Mouse (Mus musculus): ENCODE measurements around the gene Exph5.

Exph5 gene

GRCm38 (mm10) chr9:53371339-53371738 lies 69.9 kb downstream of the Exph5 start:
- no peak for DNase-seq

- no peak for DNase-seq
Observed at GRCm38 (mm10) chr9:53375907-53376306, 74.4 kb downstream of the Exph5 start.

- no peak for DNase-seq
Observed at GRCm38 (mm10) chr9:53376820-53377219, 75.3 kb downstream of the Exph5 start.

GRCm38 (mm10) chr9:53377597-53377996 lies 76.1 kb downstream of the Exph5 start:
- no peak for DNase-seq

GRCm38 (mm10) chr9:53378171-53378570 lies 76.7 kb downstream of the Exph5 start:
- no peak for DNase-seq

- DNase-seq: no peak
Observed at GRCm38 (mm10) chr9:53380595-53380994, 79.1 kb downstream of the Exph5 start.

- peak in 1 of 2 experiments; percentile 50 for DNase-seq
Observed at GRCm38 (mm10) chr9:53381113-53381615, 79.7 kb downstream of the Exph5 start.

- DNase-seq: peak; percentile 53 to 58
Observed at GRCm38 (mm10) chr9:53383951-53384866, 82.7 kb downstream of the Exph5 start, which contains the start of gene Kdelc2. Gene Kdelc2 (plus strand): TSS chr9:53384025.

- DNase-seq: no peak
Observed at GRCm38 (mm10) chr9:53384873-53385272, 83.4 kb downstream of the Exph5 start.

- no peak for DNase-seq
Observed at GRCm38 (mm10) chr9:53387431-53387830, 86.0 kb downstream of the Exph5 start.

GRCm38 (mm10) chr9:53389109-53389508 lies 87.6 kb downstream of the Exph5 start:
- DNase-seq: no peak

- DNase-seq: no peak
Observed at GRCm38 (mm10) chr9:53390136-53390535, 88.7 kb downstream of the Exph5 start.

GRCm38 (mm10) chr9:53397685-53398387 lies 96.4 kb downstream of the Exph5 start:
- no peak for DNase-seq

GRCm38 (mm10) chr9:53398388-53398700 lies 96.9 kb downstream of the Exph5 start:
- peak; percentile 72 to 75 for DNase-seq

- DNase-seq: no peak
Observed at GRCm38 (mm10) chr9:53399537-53399936, 98.1 kb downstream of the Exph5 start.

GRCm38 (mm10) chr9:53400696-53401095 lies 99.2 kb downstream of the Exph5 start:
- no peak for DNase-seq

- no peak for DNase-seq
Observed at GRCm38 (mm10) chr9:53401146-53401545, 99.7 kb downstream of the Exph5 start.

- no peak for DNase-seq
Observed at GRCm38 (mm10) chr9:53402291-53402711, 100.8 kb downstream of the Exph5 start, which contains the start of gene 4930550C14Rik. Gene 4930550C14Rik (plus strand): TSS chr9:53402325.

GRCm38 (mm10) chr9:53402991-53403390 lies 101.5 kb downstream of the Exph5 start:
- no peak for DNase-seq

- DNase-seq: no peak
Observed at GRCm38 (mm10) chr9:53404050-53404752, 102.7 kb downstream of the Exph5 start.

GRCm38 (mm10) chr9:53404753-53405722 lies 103.6 kb downstream of the Exph5 start:
- peak; percentile 61 to 65 for DNase-seq

- no peak for DNase-seq
Observed at GRCm38 (mm10) chr9:53408548-53408947, 107.1 kb downstream of the Exph5 start.

Measured in cerebellum, postnatal 36 days (tissue).